Mouse (Mus musculus) left cerebral cortex, adult 9 months (tissue): Measurements from ENCODE around the gene Scgb1b29.
"Not testable (repeated sequence)": the region's sequence is repeated elsewhere in the genome, so short reads cannot be mapped to it uniquely, and the experiment has no call there.

Source experiments
- DNase-seq, 2 experiments: peaks; one replicate each; pipeline ENCODE4 v3.0.0; 2022; ENCODE audit warnings: low spot score in 2 of 2

The Scgb1b29 gene

DNA sequence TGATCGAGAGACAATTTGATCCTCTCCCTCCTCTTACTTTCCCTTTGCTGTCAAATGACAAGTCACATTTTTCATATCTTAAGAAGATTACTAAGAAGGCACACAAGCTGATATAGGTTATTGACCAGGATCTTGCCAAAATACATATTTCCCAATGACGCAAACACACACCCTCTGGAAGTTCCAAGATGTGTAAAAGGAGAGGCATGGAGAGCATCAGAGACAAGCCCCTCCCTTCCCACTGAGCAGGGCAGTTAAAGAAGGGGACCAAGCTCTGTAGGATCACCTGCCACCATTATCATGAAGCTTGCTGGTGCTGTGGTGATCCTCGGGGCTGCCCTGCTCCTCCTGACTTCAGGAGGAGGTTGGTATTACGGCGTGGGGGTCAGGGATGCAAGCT lies at the start of gene Scgb1b29:
Gene Scgb1b29 (plus strand): TSS at position 301 of the 400 bp plus-strand sequence.
- not testable (repeated sequence) for DNase-seq

DNA sequence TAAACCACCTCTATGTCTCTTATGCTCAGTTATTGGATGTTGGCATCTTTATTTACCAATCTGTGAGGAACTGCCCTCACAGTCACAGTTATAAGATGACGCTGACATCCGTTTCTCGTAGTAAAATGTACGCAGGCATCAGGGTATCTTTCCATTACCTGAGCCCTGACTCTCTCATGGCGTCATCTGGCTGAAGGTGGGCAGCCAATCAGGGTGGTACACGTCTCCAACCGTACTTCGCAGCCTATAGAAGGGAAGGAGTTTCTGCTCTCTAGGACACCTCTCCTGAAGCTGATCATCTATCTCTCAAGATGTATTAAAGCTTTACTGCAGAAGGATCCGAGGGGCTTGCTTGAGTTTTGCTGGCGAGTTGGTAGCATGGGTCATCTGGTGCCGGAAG lies 12.7 kb upstream of the Scgb1b29 start:
- not testable (repeated sequence) for DNase-seq
